Mouse (Mus musculus): ENCODE measurements around the gene Ncs1. TPM values are rescaled to one million over a fixed set of nuclear protein-coding genes. Genes with fewer than 3 reads are reported as not detected.

Gene Ncs1
- total RNA-seq (2014; fragmentation: Nextera tagmentation) (1.5 and 1.7 TPM in 2 replicates), total RNA-seq (2017) (0.99 and 1.6 TPM in 2 replicates)

- peak; percentile 52; the same call in 1 of the 2 replicates for ATAC-seq (replicated peaks; ENCODE audit: low FRiP score, low TSS enrichment, poor library complexity, severe bottlenecking)
Measured at GRCm38 (mm10) chr2:31245491-31246141, at the start of gene Ncs1. Ncs1 (plus strand) TSS chr2:31245823.

- ATAC-seq (replicated peaks; ENCODE audit: low FRiP score, low TSS enrichment, poor library complexity, severe bottlenecking) = no peak
Measured at GRCm38 (mm10) chr2:31198621-31199020, 47.0 kb upstream of the Ncs1 start.

- ATAC-seq (replicated peaks; ENCODE audit: low FRiP score, low TSS enrichment, poor library complexity, severe bottlenecking) = no peak
Measured at GRCm38 (mm10) chr2:31200051-31200450, 45.6 kb upstream of the Ncs1 start.

GRCm38 (mm10) chr2:31201851-31202250 lies 43.8 kb upstream of the Ncs1 start:
- ATAC-seq (replicated peaks; ENCODE audit: low FRiP score, low TSS enrichment, poor library complexity, severe bottlenecking) = no peak

- no peak for ATAC-seq (replicated peaks; ENCODE audit: low FRiP score, low TSS enrichment, poor library complexity, severe bottlenecking)
Measured at GRCm38 (mm10) chr2:31202357-31202756, 43.3 kb upstream of the Ncs1 start.

GRCm38 (mm10) chr2:31202956-31203355 lies 42.7 kb upstream of the Ncs1 start:
- ATAC-seq (replicated peaks; ENCODE audit: low FRiP score, low TSS enrichment, poor library complexity, severe bottlenecking) = no peak

GRCm38 (mm10) chr2:31204677-31205076 lies 40.9 kb upstream of the Ncs1 start:
- ATAC-seq (replicated peaks; ENCODE audit: low FRiP score, low TSS enrichment, poor library complexity, severe bottlenecking) = no peak

GRCm38 (mm10) chr2:31206211-31206610 lies 39.4 kb upstream of the Ncs1 start:
- ATAC-seq (replicated peaks; ENCODE audit: low FRiP score, low TSS enrichment, poor library complexity, severe bottlenecking) = no peak

- no peak for ATAC-seq (replicated peaks; ENCODE audit: low FRiP score, low TSS enrichment, poor library complexity, severe bottlenecking)
Measured at GRCm38 (mm10) chr2:31206882-31207281, 38.7 kb upstream of the Ncs1 start.

- ATAC-seq (replicated peaks; ENCODE audit: low FRiP score, low TSS enrichment, poor library complexity, severe bottlenecking) = no peak
Measured at GRCm38 (mm10) chr2:31208544-31209142, 37.0 kb upstream of the Ncs1 start.

GRCm38 (mm10) chr2:31209525-31209924 lies 36.1 kb upstream of the Ncs1 start:
- no peak for ATAC-seq (replicated peaks; ENCODE audit: low FRiP score, low TSS enrichment, poor library complexity, severe bottlenecking)

- ATAC-seq (replicated peaks; ENCODE audit: low FRiP score, low TSS enrichment, poor library complexity, severe bottlenecking) = no peak
Measured at GRCm38 (mm10) chr2:31210144-31210847, 35.3 kb upstream of the Ncs1 start.

- ATAC-seq (replicated peaks; ENCODE audit: low FRiP score, low TSS enrichment, poor library complexity, severe bottlenecking) = no peak
Measured at GRCm38 (mm10) chr2:31211204-31211603, 34.4 kb upstream of the Ncs1 start.

GRCm38 (mm10) chr2:31214211-31214796 lies 31.3 kb upstream of the Ncs1 start:
- no peak for ATAC-seq (replicated peaks; ENCODE audit: low FRiP score, low TSS enrichment, poor library complexity, severe bottlenecking)

GRCm38 (mm10) chr2:31218611-31219010 lies 27.0 kb upstream of the Ncs1 start:
- ATAC-seq (replicated peaks; ENCODE audit: low FRiP score, low TSS enrichment, poor library complexity, severe bottlenecking) = no peak

- ATAC-seq (replicated peaks; ENCODE audit: low FRiP score, low TSS enrichment, poor library complexity, severe bottlenecking) = no peak
Measured at GRCm38 (mm10) chr2:31219470-31219869, 26.2 kb upstream of the Ncs1 start.

- ATAC-seq (replicated peaks; ENCODE audit: low FRiP score, low TSS enrichment, poor library complexity, severe bottlenecking) = no peak
Measured at GRCm38 (mm10) chr2:31220844-31221243, 24.8 kb upstream of the Ncs1 start.

GRCm38 (mm10) chr2:31221582-31221981 lies 24.0 kb upstream of the Ncs1 start:
- ATAC-seq (replicated peaks; ENCODE audit: low FRiP score, low TSS enrichment, poor library complexity, severe bottlenecking) = no peak

- ATAC-seq (replicated peaks; ENCODE audit: low FRiP score, low TSS enrichment, poor library complexity, severe bottlenecking) = no peak
Measured at GRCm38 (mm10) chr2:31228768-31229311, 16.8 kb upstream of the Ncs1 start.

- ATAC-seq (replicated peaks; ENCODE audit: low FRiP score, low TSS enrichment, poor library complexity, severe bottlenecking) = peak; percentile 94
Measured at GRCm38 (mm10) chr2:31239203-31239696, 6.4 kb upstream of the Ncs1 start.

All from megakaryocyte-erythroid progenitor cell, adult 5-6 weeks (primary cell).